Mouse (Mus musculus) liver, adult 2 months (tissue): ENCODE measurements at regions not wholly inside any gene's neighbourhood (a gene's known extent, or its start where the extent isn't known, plus 50 kb on each side); places are given as distances from the start of the nearest gene placed in this dataset.

ENCODE experiments used
- DNase-seq: peaks from one replicate; pipeline ENCODE4 v3.0.0-alpha.2; 2011; ENCODE audit warnings: low read depth, low spot score; ENCODE audit errors: extremely low read depth
- H3K27ac ChIP-seq: fragments of 200-500 bp; replicated peaks from 2 replicates; pipeline ENCODE4 v1.5.1; 2012; ENCODE audit warnings: low read depth, mild to moderate bottlenecking, control low read depth, inconsistent platforms, low read length; ENCODE audit not compliant: insufficient read depth
- H3K27me3 ChIP-seq: fragments of 200-500 bp; 2 replicates; pipeline ENCODE4 v1.6.1; 2012; ENCODE audit warnings: mild to moderate bottlenecking, moderate library complexity, low read length, inconsistent platforms; ENCODE audit not compliant: control insufficient read depth, insufficient read depth
- H3K36me3 ChIP-seq: fragments of 200-500 bp; 2 replicates; pipeline ENCODE4 v1.6.1; 2012; ENCODE audit warnings: low read length, inconsistent platforms; ENCODE audit not compliant: control insufficient read depth, insufficient read depth
- H3K4me1 ChIP-seq: fragments of 200-500 bp; 2 replicates; pipeline ENCODE4 v1.6.1; 2011; ENCODE audit warnings: low read length; ENCODE audit not compliant: control insufficient read depth, insufficient read depth
- H3K4me3 ChIP-seq: fragments of 200-500 bp; 2 replicates; pipeline ENCODE4 v1.5.1; 2011; ENCODE audit warnings: low read depth, mild to moderate bottlenecking, control low read depth, low read length, moderate library complexity; ENCODE audit not compliant: insufficient read depth
- H3K79me2 ChIP-seq: fragments of 200-500 bp; 2 replicates; pipeline ENCODE4 v1.6.1; 2012; ENCODE audit warnings: inconsistent platforms, mild to moderate bottlenecking, low read length, moderate library complexity; ENCODE audit not compliant: control insufficient read depth, insufficient read depth
- H3K9ac ChIP-seq: fragments of 200-500 bp; 2 replicates; pipeline ENCODE4 v1.6.1; 2012; ENCODE audit warnings: low read depth, mild to moderate bottlenecking, control low read depth, inconsistent platforms, low read length
- CTCF ChIP-seq: fragments of 200-500 bp; IDR thresholded peaks from 2 replicates; pipeline ENCODE4 v1.5.1; 2011; ENCODE audit warnings: low read depth, low read length, control low read depth
- POLR2A ChIP-seq: fragments of 200-500 bp; IDR thresholded peaks from 2 replicates; pipeline ENCODE4 v1.6.1; 2011; ENCODE audit warnings: low read length, control low read depth; ENCODE audit not compliant: insufficient read depth; ENCODE audit errors: extremely low read depth
- WGBS: fragments of 180-500 bp; shearing (Covaris S2); methylation state at CpG from one replicate; pipeline ENCODE4 v1.1.7; 2018; 5-methylcytosine and 5-hydroxymethylcytosine counted together

GRCm38 (mm10) chr2:75028151-75028550 lies 202.5 kb downstream of the Mtx2 start:
- Histone ChIP-seq H3K36me3 (no peaks in the 10 kb centered on the region), H3K9ac (no peak overlapping the region), H3K27ac (no peak overlapping the region), H3K4me1 (no peaks in the 10 kb centered on the region), H3K27me3 (no peaks in the 10 kb centered on the region), H3K4me3 (no peak overlapping the region), H3K79me2 (no peaks in the 10 kb centered on the region)
- no peak for DNase-seq
- WGBS: 76% methylated on average over 10 of the region's 10 CpGs
- TF ChIP-seq POLR2A (no peak), CTCF (no peak)

- no peaks in the 10 kb centered on the region for H3K27me3 ChIP-seq
- no peak for TF ChIP-seq POLR2A
- TF ChIP-seq CTCF: no peak
- H3K27ac ChIP-seq: no peak overlapping the region
- no peak overlapping the region for H3K4me3 ChIP-seq
- no peaks in the 10 kb centered on the region for H3K79me2 ChIP-seq
- no peak overlapping the region for H3K9ac ChIP-seq
- WGBS: 60% methylated on average over 8 of the region's 8 CpGs
- H3K36me3 ChIP-seq: no peaks in the 10 kb centered on the region
- no peaks in the 10 kb centered on the region for H3K4me1 ChIP-seq
- no peak for DNase-seq
These were observed 203.6 kb downstream of the Mtx2 start for GRCm38 (mm10) chr2:75029089-75029693.

GRCm38 (mm10) chr2:75034708-75035107 lies 209.1 kb downstream of the Mtx2 start:
- DNase-seq: no peak
- no peak overlapping the region for H3K27ac ChIP-seq
- H3K36me3 ChIP-seq: no peaks in the 10 kb centered on the region
- H3K4me1 ChIP-seq: no peaks in the 10 kb centered on the region
- no peak overlapping the region for H3K9ac ChIP-seq
- H3K79me2 ChIP-seq: no peaks in the 10 kb centered on the region
- WGBS: 62% methylated on average over 3 of the region's 3 CpGs
- no peaks in the 10 kb centered on the region for H3K27me3 ChIP-seq
- H3K4me3 ChIP-seq: no peak overlapping the region
- TF ChIP-seq CTCF: no peak
- TF ChIP-seq POLR2A: no peak

DNA sequence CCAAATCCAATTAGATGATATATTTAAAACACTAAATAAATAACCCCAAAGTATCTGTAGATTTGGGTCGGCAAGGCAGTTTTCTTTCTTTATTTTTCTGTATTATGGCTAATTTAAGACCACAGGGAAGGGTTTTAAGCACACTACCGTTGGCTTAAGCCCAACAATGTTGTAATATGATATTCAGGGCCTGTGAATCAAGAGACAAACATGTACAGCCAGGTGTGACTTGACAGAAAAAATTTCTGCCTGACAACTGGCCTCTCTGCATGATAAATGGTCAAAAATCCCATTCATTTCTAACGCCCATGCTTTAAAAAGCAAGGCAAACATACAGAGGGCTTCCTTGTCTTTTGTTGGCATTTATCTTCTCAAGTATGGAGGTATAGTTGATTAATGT lies 213.5 kb downstream of the Mtx2 start:
- 61% methylated on average over 3 of the region's 3 CpGs for WGBS
- no peak for DNase-seq
- Histone ChIP-seq H3K4me1 (no peaks in the 10 kb centered on the region), H3K79me2 (no peaks in the 10 kb centered on the region), H3K4me3 (no peak overlapping the region), H3K9ac (no peak overlapping the region), H3K27ac (no peak overlapping the region), H3K36me3 (no peaks in the 10 kb centered on the region), H3K27me3 (no peaks in the 10 kb centered on the region)
- TF ChIP-seq POLR2A (no peak), CTCF (no peak)

- Histone ChIP-seq H3K9ac (no peak overlapping the region), H3K4me3 (no peak overlapping the region), H3K79me2 (no peaks in the 10 kb centered on the region), H3K27me3 (no peaks in the 10 kb centered on the region), H3K4me1 (no peaks in the 10 kb centered on the region), H3K36me3 (no peaks in the 10 kb centered on the region), H3K27ac (no peak overlapping the region)
- WGBS: 73% methylated on average over 6 of the region's 6 CpGs
- DNase-seq: no peak
- no peak for TF ChIP-seq CTCF
- TF ChIP-seq POLR2A: no peak
These were observed 221.3 kb downstream of the Mtx2 start for GRCm38 (mm10) chr2:75046892-75047291.

GRCm38 (mm10) chr2:75048071-75048470 lies 222.5 kb downstream of the Mtx2 start:
- no peak for TF ChIP-seq CTCF
- no peak for TF ChIP-seq POLR2A
- no peaks in the 10 kb centered on the region for H3K79me2 ChIP-seq
- H3K36me3 ChIP-seq: no peaks in the 10 kb centered on the region
- 49% methylated on average over 6 of the region's 6 CpGs for WGBS
- no peaks in the 10 kb centered on the region for H3K4me1 ChIP-seq
- DNase-seq: no peak
- H3K27ac ChIP-seq: no peak overlapping the region
- H3K4me3 ChIP-seq: no peak overlapping the region
- no peak overlapping the region for H3K9ac ChIP-seq
- H3K27me3 ChIP-seq: no peaks in the 10 kb centered on the region
